Mouse (Mus musculus) heart, adult 18-20 months (tissue): ENCODE results near the gene Mrpl39. TPM values are rescaled to one million over a fixed set of nuclear protein-coding genes. Genes with fewer than 3 reads are reported as not detected.

Experiments
- DNase-seq, 2 experiments: peaks; one replicate each; pipeline ENCODE4 v3.0.0; 2021 to 2022; ENCODE audit warnings: mixed read lengths in 1 of 2
- microRNA-seq, 2 experiments: library from miRNA; unstranded; fragments of <30 nt; microRNA quantifications; one replicate each; pipeline ENCODE4 v1.2.0; 2022
- total RNA-seq, 2 experiments: library from RNA; stranded (reverse); gene quantifications; 2 replicates each; pipeline ENCODE4 v1.2.3; 2021

The Mrpl39 gene
- total RNA-seq, 2 experiments from 2014 or later, result 40.3 to 42.9 TPM

DNA sequence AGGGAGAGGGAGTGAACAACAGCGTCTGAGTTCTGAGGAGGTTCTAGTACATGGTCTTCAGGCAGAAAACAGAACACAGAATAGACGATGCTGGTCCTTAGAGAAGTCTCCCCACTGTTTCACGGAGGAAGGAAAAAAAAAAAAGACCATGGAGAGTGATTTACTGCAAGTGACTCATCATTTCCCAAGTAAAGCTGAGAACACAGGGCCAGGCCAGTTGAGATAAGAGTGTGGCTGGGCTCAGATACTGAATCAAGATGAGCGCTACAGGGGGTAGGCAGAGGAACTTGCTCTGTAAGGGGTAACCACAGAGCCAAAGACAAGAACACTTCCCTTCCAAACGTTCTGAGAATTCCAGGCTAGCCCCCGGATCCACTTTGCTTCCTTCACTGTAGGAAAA, 36.8 kb downstream of the Mrpl39 start:
- no peak for DNase-seq

DNA sequence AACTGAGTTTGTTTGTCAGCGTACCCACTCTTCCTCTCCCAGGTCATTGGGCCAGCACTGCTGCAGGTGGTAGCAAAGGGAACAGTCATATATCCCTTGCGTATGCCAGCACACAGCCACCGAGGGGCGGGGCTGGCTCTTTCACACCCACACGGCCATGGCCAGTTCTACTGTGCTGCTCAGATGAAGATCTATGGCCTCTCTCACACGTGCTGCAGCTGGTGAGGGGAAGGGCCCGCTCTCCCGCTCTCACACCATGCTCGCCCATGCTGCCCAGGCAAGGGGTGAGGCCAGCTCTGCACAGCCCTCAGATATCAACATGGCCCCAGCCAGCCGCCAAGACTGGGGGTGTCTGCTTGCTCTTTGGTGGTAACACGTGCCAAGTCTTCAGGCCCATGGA, 39.4 kb downstream of the Mrpl39 start:
- no peak for DNase-seq

DNA sequence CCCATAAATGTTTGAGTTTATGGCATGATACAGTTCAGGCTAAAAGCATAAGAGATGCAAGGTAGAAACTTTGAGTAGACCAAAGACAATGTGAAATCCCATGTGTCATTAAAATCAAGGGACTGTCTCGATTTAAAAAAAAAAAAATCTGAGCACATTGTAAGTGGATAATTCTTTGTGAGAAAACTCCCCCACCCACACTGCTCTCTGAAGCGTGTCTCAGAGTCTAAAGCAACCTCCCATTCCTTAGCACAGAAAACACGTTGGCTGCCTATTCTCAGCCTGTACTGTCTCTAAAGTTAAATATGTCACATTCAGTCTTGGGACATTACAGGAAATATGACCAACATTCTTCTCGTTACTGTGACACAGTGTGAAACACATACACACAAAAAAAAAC, 53.6 kb downstream of the Mrpl39 start:
- DNase-seq, result no peak

DNA sequence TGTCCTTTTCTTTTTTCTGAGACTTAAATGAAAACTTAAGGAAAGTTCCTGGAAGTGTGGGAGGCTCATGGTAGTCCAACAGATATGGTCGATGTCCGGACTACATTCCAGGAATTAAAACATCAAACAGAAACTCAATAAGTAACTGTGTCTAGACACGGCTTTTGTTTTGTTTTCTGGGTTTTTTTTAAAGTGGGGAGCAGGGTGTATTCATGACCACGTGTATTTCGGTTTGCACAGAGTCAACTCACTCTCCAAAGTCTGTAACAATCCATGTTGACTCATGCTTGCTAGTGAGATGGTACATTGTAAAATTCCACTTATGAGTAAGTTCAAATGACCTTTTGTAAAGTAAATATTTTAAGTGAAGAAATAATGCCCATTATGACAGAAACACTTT, 54.8 kb downstream of the Mrpl39 start:
- DNase-seq, result no peak

DNA sequence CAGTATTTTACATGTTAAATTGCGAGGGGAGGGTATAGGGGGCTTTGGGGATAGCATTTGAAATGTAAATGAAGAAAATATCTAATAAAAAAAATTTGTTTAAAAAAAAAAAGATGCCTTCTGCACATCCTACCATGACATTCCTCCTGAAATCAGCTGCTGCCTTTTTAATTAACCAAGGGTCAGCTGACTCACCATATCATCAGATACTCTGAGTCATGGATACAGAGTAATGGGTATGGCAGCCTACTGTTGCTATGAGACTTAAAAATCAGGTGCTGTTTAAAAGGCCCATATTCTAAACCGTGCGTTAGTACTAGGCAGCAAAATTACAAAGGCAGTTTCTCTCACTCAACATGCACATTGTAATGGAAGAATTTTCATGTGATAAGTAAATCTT, 58.2 kb downstream of the Mrpl39 start:
- DNase-seq, result no peak

Small RNA genes within 50 kb of the gene (microRNA-seq; reads per million reads assigned to microRNA genes)
- gene Mir155, result 5,149 to 6,807 reads per million in 2 experiments

Other genes with a start within 250 kb of the Mrpl39 start
- not detected for gene A730009L09Rik, start 220.6 kb downstream of the Mrpl39 start, total RNA-seq
- 10 to 100 TPM; 85.1 to 92.0 TPM for gene Jam2, start 38.4 kb upstream of the Mrpl39 start, total RNA-seq
- 10 to 100 TPM; 43.4 to 44.6 TPM for gene Gabpa, start 99.2 kb upstream of the Mrpl39 start, total RNA-seq
- gene Atp5j, start 99.9 kb upstream of the Mrpl39 start, total RNA-seq, result 1,000 to 10,000 TPM; 1,761 to 1,766 TPM